Mouse (Mus musculus): ENCODE measurements around the gene Cenpu.
"Not testable (repeated sequence)": the region's sequence is repeated elsewhere in the genome, so short reads cannot be mapped to it uniquely, and the experiment has no call there.

Cenpu gene

DNA sequence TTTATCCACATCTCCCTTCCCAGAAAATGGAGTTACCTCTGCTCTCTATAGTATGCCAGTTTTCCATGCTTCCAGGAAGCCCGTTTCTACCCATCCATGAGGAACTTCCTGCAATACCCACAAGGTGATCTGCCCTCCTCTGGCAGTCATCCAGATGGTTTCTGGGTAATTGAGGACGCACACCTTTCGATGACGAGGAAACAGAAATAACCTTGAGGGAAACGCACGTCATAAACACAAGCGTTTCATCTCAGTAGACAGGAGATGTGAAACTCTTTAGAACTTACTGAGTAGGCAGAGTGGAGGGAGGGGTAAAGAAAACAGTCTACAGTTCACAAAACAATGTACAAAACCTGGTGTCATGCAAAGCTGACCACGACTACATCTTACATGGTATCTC is 1.8 kb upstream of the Cenpu start:
- no peak for DNase-seq (ENCODE audit: low read depth, low spot score)

DNA sequence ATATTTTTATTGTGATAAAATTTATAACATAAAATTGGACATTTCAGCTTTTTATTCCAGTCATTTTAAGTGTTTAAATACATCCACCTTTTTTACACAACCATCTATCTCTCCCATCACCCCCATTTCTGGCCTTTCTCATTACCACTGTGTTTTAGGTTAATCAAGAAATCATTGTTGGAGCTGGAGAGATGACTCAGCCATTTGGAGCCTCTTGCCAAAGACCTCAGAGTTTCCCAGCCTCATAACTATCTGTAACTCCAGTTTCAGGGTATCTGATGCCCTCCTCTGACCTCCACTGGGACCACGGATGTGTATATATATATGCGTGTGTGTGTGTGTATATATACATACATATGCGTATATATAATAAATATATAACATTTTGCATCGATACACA is 799 bp upstream of the Cenpu start:
- peak; percentile 45 for DNase-seq (ENCODE audit: low read depth, low spot score)

DNA sequence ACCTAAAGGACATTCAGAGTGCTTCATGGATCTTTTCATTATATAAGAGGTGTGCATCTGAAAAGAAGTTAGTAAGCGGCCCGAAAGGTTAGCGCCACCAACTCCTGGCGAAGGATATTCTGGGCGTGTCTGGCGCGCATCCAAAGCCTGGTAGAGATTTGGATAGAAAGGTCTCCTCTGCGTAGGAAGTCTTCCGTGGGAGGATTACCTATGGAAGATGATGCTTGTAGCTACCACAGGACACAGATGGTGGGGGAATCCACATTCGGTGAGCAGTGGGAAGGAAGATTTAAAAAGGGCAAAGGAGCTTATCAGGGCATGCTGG is 575 bp downstream of the Cenpu start:
- no peak for DNase-seq (ENCODE audit: low read depth, low spot score)

DNA sequence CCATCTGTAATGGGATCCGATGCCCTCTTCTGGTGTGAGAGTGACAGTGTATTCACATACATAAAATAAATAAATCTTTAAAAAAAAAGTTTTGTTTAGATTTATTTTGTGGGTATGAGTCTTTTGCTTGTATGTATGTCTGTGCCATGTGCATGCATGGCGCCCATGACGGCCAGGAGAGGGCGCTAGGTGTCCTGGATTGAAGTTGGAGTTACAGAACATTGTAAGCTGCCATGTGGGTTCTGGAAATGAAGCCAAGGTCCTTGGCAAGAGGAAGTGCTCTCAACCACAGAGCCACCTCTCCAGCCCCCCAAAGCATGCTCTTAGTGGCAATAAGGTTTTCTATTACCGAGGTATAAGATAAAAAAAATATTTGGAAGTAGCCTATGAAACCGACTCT is 7.6 kb downstream of the Cenpu start:
- peak; percentile 32 for DNase-seq (ENCODE audit: low read depth, low spot score)

DNA sequence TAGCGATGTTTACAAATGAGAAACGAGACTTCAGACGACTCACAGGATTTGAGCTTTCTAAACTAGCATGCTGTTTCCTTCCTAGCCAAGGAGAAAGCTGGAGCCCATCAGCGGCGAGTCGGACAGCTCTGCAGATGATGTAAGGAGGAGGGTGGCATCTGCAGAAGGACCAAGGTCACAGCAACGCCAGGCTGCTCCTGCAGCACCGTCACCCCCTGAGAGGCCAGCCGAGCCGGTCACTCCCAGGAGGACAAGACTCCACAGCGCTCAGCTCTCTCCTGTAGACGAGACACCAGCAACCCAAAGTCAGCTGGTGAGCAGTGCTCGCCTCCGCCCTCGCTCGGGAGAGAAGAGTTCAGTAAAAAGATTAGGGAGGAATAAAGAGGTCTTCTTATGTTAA is 10.5 kb downstream of the Cenpu start:
- no peak for DNase-seq (ENCODE audit: low read depth, low spot score)

DNA sequence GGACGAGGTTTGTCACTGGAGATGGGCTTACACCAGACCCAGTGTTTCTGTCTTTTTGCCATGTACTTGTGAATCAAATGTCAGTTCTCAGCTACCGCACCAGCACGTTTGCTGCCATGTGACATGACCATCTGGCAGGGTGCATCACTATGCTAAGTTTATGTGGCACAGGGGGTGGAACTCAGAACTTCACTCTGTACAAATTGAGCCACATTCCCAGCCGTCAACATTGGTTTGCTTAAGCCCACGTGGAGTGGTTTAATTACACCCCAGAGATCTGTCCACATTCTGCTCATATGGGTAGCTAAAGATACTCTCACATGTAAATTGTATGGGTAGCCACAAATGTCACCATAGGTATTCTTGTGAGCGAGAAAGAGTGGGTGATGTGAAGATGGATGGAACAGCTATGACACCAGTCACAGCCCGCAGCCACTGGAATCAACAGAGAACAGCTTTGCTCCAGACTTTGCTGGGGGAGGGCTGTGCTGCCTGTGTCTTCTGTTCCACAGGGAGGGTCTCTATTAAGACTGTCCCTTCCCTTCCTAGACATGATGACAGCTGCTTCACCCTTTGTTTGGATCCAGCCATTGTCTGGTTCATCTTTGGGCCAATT is 15.2 kb downstream of the Cenpu start:
- peak; percentile 88 for DNase-seq (ENCODE audit: low read depth, low spot score)

DNA sequence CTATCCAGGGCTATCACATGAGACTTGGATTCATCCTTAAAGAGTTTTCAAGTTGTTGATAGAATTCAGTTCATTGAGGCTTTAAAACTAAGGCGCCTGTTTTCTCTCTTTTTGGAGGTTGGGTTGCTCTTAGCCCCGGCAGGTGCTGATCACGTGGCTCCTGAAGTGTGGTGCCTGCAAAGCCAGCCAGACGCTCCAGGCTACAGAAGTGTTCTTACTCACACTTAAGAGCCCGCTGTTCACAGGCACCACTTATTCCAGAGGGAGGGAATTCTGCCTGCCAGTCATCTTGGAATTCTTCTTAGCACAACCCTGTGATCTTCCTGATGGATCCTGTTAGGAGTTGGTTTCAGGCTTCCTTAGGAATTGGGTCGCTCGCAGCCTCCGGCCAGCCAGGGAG is 16.1 kb downstream of the Cenpu start:
- peak; percentile 58 for DNase-seq (ENCODE audit: low read depth, low spot score)

DNA sequence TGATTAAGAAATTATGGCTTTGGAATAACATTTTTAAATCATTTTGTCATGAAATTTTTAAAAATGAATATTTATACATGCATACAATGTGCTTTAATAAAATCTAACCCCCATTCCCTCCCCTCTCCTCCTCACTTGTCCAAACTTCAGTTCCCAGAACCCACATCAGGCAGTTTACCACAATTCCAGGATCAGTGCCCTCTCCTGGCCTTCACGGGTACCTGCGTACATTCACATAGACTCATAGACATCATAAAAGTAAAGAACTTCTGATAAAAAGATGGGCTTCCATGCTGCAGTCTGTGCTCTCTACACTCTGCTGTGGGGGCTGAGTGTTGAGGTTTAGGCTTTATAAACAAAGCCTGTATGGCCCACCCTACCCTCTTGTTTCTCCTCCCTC is 17.1 kb downstream of the Cenpu start:
- no peak for DNase-seq (ENCODE audit: low read depth, low spot score)

DNA sequence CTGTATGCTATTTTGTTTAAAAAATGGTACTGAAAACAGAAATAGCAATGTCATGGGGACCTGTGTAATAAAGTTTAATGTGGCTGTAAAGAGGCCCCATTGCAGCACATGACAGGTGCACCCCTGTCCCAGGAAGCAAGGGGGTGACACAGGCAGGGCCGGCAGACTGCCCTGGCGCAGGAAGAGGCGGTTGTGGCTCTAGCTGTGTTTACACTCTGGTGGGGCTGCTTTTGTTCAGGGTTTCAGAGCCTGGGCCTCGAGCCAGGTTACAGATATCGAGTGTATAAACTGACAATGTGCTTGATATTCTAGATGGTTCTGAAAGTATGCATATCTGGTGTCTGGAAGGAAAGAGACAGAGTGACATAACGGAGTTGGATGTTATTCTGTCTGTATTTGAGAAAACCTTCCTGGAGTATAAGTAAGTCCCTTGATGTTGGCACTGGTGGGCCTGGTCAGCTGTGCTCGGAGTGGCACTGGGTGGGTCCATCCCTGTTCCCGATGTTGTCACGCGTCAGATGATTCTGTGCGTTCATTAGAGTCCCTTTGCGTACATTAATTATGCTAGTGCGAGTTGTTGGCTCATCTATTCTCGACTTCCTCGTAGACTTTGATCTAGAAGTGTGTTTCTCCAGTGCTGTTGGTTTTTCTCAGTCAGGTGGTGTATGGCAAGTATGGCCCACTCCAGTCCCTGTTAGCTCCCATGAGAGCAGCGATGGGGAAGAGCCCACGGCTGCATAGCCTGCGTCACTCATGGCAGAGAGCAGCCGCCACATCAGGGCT is 18.0 kb downstream of the Cenpu start:
- no peak for DNase-seq (ENCODE audit: low read depth, low spot score)

DNA sequence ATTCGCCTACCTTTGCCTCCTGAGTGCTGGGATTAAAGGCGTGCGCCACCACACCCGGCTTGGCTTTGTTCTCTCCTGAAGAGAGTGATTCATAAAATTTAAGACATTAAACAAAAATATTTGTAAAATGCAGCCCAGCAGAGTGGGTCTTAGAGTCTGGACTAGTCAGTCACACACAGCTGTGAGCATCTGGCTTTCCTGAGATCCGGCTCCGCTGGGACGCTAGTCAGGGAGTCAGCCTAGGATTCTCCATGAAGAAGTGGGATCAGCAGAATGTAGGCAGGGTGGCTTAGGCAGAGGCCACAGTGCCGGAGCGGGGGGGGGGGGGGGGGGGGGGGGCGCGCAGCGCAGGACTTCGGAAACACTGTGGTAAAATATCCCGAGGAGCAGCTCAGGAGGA is 18.8 kb downstream of the Cenpu start:
- DNase-seq (ENCODE audit: low read depth, low spot score): no peak

DNA sequence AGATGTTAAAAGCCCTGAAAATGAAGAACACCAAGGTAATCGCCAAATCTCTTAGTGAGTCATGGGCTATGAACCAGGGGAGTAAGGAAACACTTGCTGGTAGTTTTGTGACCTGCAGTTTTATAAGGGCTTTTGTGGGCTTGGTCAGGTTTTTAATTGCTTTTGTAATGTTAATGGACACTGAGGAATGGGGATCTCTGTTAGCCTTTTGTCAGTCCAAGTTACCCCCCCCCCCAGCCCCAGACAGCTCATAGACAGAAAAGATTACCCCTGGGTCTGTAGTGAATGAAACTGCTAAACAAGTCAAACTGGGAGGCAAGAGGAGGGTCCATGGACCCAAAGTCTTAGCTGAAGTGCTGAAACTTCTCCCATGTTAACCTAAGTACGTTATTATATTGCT is 21.6 kb downstream of the Cenpu start:
- DNase-seq (ENCODE audit: low read depth, low spot score): no peak

DNA sequence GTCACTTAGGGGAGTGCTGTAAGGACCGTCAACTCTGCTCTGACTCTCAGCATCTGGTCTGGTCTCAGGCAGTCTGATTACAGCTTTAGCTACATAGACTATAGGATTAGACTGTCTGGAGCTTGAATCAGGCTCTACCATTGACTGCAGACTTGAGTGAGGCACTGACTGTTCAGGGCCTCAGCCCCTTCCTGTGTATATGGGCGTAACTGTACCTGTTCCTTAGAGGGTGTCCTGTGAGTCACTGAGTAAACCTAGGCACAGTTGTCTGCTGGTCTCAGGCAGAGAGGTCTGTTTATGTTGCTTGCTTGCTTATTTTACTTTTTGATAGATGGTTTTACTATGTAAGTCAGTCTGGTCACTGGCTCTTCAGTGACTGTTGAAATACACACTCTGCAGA is 22.1 kb downstream of the Cenpu start:
- no peak for DNase-seq (ENCODE audit: low read depth, low spot score)

DNA sequence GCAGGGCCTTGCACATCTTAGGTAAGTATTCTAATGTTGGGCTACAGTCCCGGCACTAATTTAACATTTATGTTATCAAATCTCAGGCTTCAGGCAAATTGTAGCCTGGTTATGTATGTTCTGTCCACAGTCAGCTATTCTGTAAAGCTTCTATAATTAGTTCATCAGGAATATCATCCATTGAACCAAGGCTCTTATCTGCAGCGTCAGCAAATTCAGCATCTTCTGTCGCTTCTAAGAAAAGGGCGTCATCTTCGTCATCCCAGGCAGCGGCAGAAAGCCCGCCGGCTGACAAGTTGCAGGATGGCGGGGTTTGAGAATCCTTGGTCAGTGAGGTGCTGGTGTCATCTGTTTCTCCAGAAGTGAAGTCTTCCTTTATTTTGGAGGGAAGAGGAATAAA is 27.0 kb downstream of the Cenpu start:
- DNase-seq (ENCODE audit: low read depth, low spot score): no peak

DNA sequence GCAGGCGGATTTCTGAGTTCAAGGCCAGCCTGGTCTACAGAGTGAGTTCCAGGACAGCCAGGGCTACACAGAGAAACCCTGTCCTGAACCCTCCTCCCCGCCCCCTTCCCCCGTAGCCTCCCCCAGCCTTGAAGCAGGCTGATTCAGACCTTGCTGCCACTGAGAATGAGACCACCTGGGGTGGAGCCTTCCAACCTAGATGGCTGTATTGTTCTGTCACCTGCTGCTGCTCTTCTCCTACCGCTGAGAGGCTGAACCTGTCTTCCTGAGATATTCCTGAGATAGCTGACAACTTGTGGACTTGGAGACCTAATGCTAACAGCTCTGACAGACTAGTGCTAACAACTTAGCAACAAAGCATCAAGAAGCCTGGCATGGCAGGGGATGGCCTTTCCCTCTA is 32.5 kb downstream of the Cenpu start:
- DNase-seq (ENCODE audit: low read depth, low spot score): not testable (repeated sequence)

DNA sequence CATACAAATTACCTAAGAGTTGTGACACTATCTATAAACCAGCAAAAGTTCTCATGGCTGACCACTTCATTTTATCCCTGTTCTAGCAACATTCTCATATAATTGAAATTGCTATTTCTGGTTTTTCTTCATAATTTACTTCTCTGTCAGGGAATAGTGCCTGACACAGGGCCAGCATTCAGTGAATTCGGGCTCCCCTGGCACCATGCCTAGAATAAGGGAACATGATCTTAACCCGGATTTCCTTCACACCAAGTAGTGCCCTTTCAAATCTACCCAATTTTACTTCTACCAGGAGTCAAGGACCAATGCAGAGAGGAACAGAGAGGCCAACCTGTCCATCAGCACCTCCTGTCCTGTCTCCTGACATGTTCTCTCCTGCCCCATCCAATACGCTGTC is 33.7 kb downstream of the Cenpu start:
- DNase-seq (ENCODE audit: low read depth, low spot score): no peak

DNA sequence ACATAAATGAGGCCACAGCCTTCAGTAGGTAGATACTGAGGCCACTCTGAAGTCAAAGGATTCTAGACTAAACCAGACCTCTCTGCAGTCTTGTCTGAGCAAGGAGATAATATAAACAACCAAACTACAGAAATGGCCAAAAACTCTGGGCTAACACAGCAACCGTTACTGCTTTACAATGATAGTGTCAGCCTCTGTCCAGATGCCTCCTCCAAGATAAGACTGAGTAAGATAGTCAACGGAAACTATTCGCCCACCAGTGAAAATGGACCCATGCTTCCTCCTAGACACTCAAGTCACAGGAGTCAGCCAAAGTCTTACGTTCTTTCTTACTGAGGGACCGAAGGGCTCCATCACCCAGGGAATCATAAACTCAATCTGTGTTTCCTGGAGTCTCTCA is 36.1 kb downstream of the Cenpu start:
- DNase-seq (ENCODE audit: low read depth, low spot score): no peak

DNA sequence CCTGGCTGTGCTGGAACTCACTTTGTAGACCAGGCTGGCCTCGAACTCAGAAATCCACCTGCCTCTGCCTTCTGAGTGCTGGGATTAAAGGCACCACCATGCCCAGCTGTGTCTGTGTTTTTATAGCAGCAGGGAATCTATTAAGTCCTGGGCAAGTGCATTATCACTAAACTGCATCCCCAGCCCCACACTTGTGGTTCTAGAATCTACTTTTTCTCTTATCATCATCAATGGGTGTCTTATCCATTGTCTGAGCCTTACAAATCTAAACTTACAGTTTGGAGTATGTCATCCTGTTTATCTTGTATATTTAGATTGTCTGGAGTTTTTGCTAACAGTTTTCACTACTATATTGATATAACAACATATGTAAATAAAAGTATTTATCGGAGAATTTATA is 36.8 kb downstream of the Cenpu start:
- DNase-seq (ENCODE audit: low read depth, low spot score): no peak

DNA sequence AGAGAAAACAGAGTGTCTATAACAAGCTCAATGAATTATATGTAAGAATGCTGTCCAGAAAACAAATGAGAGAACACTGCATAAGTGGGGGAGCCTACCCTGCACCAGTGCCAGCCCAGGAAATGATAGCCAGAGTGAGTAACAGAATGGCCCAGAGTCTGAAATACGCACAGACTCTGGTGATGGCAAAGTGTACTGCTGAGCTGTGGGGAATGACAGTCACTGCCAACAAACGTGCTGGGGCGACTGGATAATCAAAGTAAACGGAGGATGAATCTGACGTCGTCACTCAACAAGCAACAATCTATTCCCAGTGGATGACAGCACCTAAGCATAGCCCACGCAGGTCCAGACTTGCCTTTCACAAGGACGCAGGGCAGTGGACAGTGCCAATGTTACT is 41.2 kb downstream of the Cenpu start:
- DNase-seq (ENCODE audit: low read depth, low spot score): peak; percentile 55

DNA sequence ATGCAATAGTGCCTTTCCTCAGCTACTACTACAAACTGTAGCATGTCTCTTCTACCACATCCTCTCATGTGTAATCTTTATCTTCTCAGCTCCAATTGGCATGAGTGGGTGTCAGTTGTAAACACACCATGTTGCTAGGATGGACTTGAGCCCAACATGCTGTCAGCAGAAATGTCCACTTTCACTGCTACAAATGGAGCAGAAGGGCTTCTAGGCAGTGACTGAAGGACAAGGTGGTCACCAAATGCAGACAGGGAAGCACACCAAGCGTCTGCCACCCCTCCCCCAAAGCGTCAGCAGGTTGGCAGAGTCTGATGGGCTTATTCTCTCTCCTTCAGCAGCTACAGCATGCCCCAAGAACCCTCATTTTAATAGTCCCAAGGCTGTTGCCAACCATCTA is 41.9 kb downstream of the Cenpu start:
- peak; percentile 74 for DNase-seq (ENCODE audit: low read depth, low spot score)

DNA sequence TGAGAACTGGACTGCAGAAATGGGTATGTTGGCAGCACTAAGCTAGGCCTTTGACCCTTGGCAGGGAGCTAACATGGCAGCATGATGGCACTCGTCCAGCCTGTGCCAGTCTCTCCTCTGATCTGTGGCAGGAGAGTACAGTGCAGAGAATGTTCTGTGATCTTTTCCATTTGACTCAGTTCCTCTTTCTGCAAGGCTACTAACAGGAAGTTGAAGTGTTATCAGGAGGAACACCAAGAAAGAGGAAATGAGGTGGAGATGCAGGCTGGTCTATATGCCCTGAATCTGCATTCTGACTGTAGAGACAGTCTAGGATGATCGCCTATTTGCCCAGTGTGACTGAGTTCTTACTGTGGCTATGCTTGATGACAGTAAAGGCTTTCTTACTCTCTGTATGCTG is 43.8 kb downstream of the Cenpu start:
- DNase-seq (ENCODE audit: low read depth, low spot score): peak; percentile 38

DNA sequence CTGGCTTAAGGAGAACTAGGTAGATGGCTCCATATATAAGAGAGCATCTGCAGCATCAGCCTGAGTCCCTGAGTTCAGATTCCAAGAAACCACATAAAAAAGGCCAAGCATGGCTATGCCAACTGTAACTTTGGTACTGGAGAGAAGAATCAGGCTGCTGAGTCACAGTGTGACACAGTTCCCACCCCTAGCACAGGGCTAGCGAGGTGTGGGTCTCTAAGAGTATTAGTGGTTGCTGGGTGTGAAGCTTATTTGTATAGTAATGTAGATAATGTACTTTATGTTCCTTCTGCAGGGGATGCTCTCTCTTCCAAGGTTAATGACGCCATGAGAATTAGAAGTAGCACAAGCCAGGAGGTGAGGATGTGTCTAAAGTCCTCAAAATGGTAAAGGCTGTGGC is 44.7 kb downstream of the Cenpu start:
- no peak for DNase-seq (ENCODE audit: low read depth, low spot score)

DNA sequence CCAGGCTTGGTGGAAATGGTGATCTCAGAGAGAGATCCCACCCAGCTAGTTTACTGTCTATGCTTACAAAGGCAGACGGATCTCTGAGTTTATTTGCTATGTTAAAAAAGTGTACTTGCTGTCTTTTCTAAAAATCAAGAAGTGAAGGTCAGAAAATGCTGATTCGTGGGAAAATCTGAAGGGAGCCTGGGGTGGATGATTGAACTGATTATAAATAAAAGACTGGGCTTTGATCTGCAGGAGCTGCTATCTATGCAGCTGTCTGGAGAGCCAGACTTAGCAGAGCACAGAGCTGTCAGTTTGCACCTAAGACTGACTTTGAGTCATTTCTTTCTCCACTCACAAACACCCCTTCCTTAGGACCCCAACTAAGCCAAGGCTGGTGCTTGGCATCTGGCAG is 45.6 kb downstream of the Cenpu start:
- no peak for DNase-seq (ENCODE audit: low read depth, low spot score)

DNA sequence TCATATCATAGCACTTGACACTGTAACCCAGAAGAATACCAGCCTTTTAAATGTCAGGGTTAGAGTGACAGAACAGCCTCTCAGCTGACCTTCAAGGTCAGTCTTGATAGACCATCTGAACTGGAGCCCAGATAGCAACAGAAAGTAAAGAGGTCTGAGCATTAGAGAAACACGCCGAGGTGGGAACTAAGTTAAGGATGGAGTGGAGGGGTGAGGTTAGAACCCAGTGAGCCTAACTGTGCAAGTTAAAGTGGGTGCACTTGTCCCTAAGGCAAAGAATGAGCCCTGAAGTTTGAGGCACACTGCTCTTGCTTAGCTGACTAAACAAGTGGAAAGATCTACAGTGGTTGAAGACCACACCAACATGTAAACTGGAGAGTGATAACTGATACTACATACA is 46.3 kb downstream of the Cenpu start:
- DNase-seq (ENCODE audit: low read depth, low spot score): no peak

DNA sequence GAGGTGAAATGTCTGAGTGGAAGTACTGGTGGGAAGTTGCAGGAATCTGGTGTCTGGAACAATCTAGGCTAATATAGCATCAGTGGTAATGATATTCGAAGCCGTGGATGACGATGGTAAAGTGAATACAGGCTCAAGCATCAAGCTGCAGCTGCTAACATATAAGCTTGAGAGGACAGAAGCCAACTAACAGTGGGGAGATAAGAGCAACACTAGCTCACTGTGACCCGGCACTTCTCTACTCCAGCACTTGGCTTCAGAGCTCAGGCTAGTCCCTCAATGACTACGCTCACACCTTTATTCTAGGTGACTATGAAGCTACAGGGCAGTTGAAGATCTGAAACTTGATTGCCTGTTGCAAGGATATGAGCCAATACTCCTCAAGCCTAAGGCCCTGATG is 46.9 kb downstream of the Cenpu start:
- no peak for DNase-seq (ENCODE audit: low read depth, low spot score)
